ENCODE assay signal across 8 mouse cellular contexts in genomic region chr3:127790234-127791055, GRCm38 (mm10). TPM values are rescaled to one million over a fixed set of nuclear protein-coding genes. Genes with fewer than 3 reads are reported as not detected.
A peak's percentile ranks its signal among the peaks of the same experiment; 100 is the strongest.
DNase-seq lines count a peak whose midpoint lies in the region; ATAC-seq lines count a peak whose summit lies in the region.

No protein-coding gene starts in this region.

- under 1% methylated on average over 35 of the region's 36 CpGs for WGBS in heart, embryonic 11.5 days (ENCODE audit: insufficient replicate concordance)
- WGBS in kidney, embryonic 14.5 days, result under 1% methylated on average over 36 of the region's 36 CpGs

- peaks cover 20% of the 10 kb centered on the region for H3K27me3 ChIP-seq in heart, embryonic 11.5 days (ENCODE audit: control insufficient read depth, insufficient read depth, low read length)
- H3K27me3 ChIP-seq in kidney, embryonic 14.5 days (ENCODE audit: control insufficient read depth, insufficient read depth, low read length), result peaks cover 21% of the 10 kb centered on the region; the same call in 1 of the 2 replicates

- H3K9ac ChIP-seq in heart, embryonic 11.5 days (ENCODE audit: low read depth, low read length), result peak overlapping the region; percentile 72
- peak overlapping the region; percentile 46 for H3K9ac ChIP-seq in kidney, embryonic 14.5 days (ENCODE audit: low read depth, low read length)

- no peaks in the 10 kb centered on the region for H3K36me3 ChIP-seq in heart, embryonic 11.5 days (ENCODE audit: control insufficient read depth, insufficient read depth, low read length)
- H3K36me3 ChIP-seq in kidney, embryonic 14.5 days (ENCODE audit: control insufficient read depth, insufficient read depth, low read length), result no peaks in the 10 kb centered on the region

- H3K27ac ChIP-seq in heart, embryonic 11.5 days (ENCODE audit: low read depth, low read length), result no peak overlapping the region
- H3K27ac ChIP-seq in kidney, embryonic 14.5 days (ENCODE audit: low read depth, low read length), result peak overlapping the region; percentile 42; the same call in 1 of the 2 replicates

- no peaks in the 10 kb centered on the region for H3K9me3 ChIP-seq in heart, embryonic 11.5 days (replicated peaks; ENCODE audit: control insufficient read depth, low read length)
- no peaks in the 10 kb centered on the region for H3K9me3 ChIP-seq in kidney, embryonic 14.5 days (ENCODE audit: control insufficient read depth, low read length)

- peak overlapping the region; percentile 65 for H3K4me3 ChIP-seq in heart, embryonic 11.5 days (ENCODE audit: low read depth, low read length)
- peak overlapping the region; percentile 46 for H3K4me3 ChIP-seq in kidney, embryonic 14.5 days (ENCODE audit: low read length)

- peaks cover 9% of the 10 kb centered on the region; the same call in 1 of the 2 replicates for H3K4me1 ChIP-seq in heart, embryonic 11.5 days (ENCODE audit: control insufficient read depth, insufficient read depth, low read length)
- peaks cover 5% of the 10 kb centered on the region; the same call in 1 of the 2 replicates for H3K4me1 ChIP-seq in kidney, embryonic 14.5 days (ENCODE audit: control insufficient read depth, insufficient read depth, low read length)

- DNase-seq in CD4-positive helper T cell, adult 2 months (ENCODE audit: low read depth, low spot score), result peak; percentile 12
- peak; percentile 76 for DNase-seq in Muller cell, postnatal 12 days (ENCODE audit: inconsistent ontology term)
- DNase-seq in embryo, embryonic 10.5 days (ENCODE audit: low spot score), result peak; percentile 75
- DNase-seq in lung, postnatal 10 days, result peak; percentile 54
- DNase-seq in retina, postnatal 1 day, result peak; percentile 67
- no peak for DNase-seq in urinary bladder, adult 2 months (ENCODE audit: low spot score)

- ATAC-seq in heart, embryonic 11.5 days (replicated peaks; ENCODE audit: insufficient number of reproducible peaks, low FRiP score, low TSS enrichment), result peak; percentile 36; the same call in 1 of the 2 replicates
- peak; percentile 70 for ATAC-seq in kidney, embryonic 14.5 days (ENCODE audit: low FRiP score, low TSS enrichment)

- H3K4me2 ChIP-seq in heart, embryonic 11.5 days, result peak overlapping the region; percentile 98
- peak overlapping the region; percentile 97 for H3K4me2 ChIP-seq in kidney, embryonic 14.5 days (replicated peaks; ENCODE audit: low read depth, low read length)

RNA-seq across cellular contexts. Expression of gene Tifa, which starts 0.8 kb away (rescaled TPM):
- 3.3 and 3.4 TPM in 2 replicates for polyA plus RNA-seq in heart, embryonic 11.5 days (2014; fragmentation: Nextera tagmentation; extraction: Ambion mirVana)
- 3.2 and 4.2 TPM in 2 replicates for polyA plus RNA-seq in kidney, embryonic 14.5 days (2014; fragmentation: Nextera tagmentation; extraction: Ambion mirVana)
- polyA plus RNA-seq in urinary bladder, adult 2 months (2012; rRNA removed), result 10.1 and 12.2 TPM in 2 replicates

RNA-seq across cellular contexts. Expression of gene Alpk1, which starts 10.1 kb away (rescaled TPM):
- polyA plus RNA-seq in heart, embryonic 11.5 days (2014; fragmentation: Nextera tagmentation; extraction: Ambion mirVana), result 0.72 and 1.2 TPM in 2 replicates
- polyA plus RNA-seq in kidney, embryonic 14.5 days (2014; fragmentation: Nextera tagmentation; extraction: Ambion mirVana), result 0.49 and 1.2 TPM in 2 replicates
- 17.8 and 20.4 TPM in 2 replicates for polyA plus RNA-seq in urinary bladder, adult 2 months (2012; rRNA removed)

RNA-seq across cellular contexts. Expression of gene Ap1ar, which starts 46.9 kb away (rescaled TPM):
- polyA plus RNA-seq in heart, embryonic 11.5 days (2014; fragmentation: Nextera tagmentation; extraction: Ambion mirVana), result 32.0 and 34.5 TPM in 2 replicates
- polyA plus RNA-seq in kidney, embryonic 14.5 days (2014; fragmentation: Nextera tagmentation; extraction: Ambion mirVana), result 54.9 and 60.9 TPM in 2 replicates
- 28.6 and 37.2 TPM in 2 replicates for polyA plus RNA-seq in urinary bladder, adult 2 months (2012; rRNA removed)
